Mouse (Mus musculus) lung, embryonic 14.5 days (tissue): ENCODE data around the gene Defb47. TPM values are rescaled to one million over a fixed set of nuclear protein-coding genes. Genes with fewer than 3 reads are reported as not detected.
A peak's percentile ranks its signal among the peaks of the same experiment; 100 is the strongest.

Source experiments
- ATAC-seq: fragments of 200-750 bp; cut with Nextera tagmentation; 2 replicates; pipeline ENCODE4 v1.8.0; 2017; ENCODE audit warnings: mild to moderate bottlenecking, moderate TSS enrichment, moderate library complexity; ENCODE audit not compliant: insufficient read depth
- DNase-seq: peaks from one replicate; pipeline ENCODE4 v3.0.0-alpha.2; 2015
- H3K27ac ChIP-seq: fragments of 300-500 bp; sonication (generic); 2 replicates; pipeline ENCODE4 v1.5.1; 2014; ENCODE audit warnings: low read depth, mild to moderate bottlenecking, moderate library complexity
- H3K27me3 ChIP-seq: fragments of 300-500 bp; sonication (generic); 2 replicates; pipeline ENCODE4 v1.6.1; 2014; ENCODE audit warnings: low read length, control low read depth; ENCODE audit not compliant: insufficient read depth
- H3K36me3 ChIP-seq: fragments of 300-500 bp; sonication (generic); 2 replicates; pipeline ENCODE4 v1.6.1; 2014; ENCODE audit warnings: control low read depth; ENCODE audit not compliant: insufficient read depth
- H3K4me1 ChIP-seq: fragments of 300-500 bp; sonication (generic); 2 replicates; pipeline ENCODE4 v1.6.1; 2014; ENCODE audit warnings: antibody characterized with exemption, control low read depth; ENCODE audit not compliant: insufficient read depth
- H3K4me2 ChIP-seq: fragments of 300-500 bp; sonication (generic); 2 replicates; pipeline ENCODE4 v1.6.1; 2014; ENCODE audit warnings: mild to moderate bottlenecking
- H3K4me3 ChIP-seq: fragments of 300-500 bp; sonication (generic); 2 replicates; pipeline ENCODE4 v1.5.1; 2014; ENCODE audit warnings: low read depth, low read length
- H3K9ac ChIP-seq: fragments of 300-500 bp; sonication (generic); 2 replicates; pipeline ENCODE4 v1.6.1; 2014
- H3K9me3 ChIP-seq: fragments of 300-500 bp; sonication (generic); 2 replicates; pipeline ENCODE4 v1.6.1; 2016; ENCODE audit warnings: low read depth, low read length, control low read depth
- CTCF ChIP-seq: IDR thresholded peaks from 2 replicates; pipeline ENCODE4 v1.5.1; 2016; ENCODE audit warnings: antibody characterized with exemption, low read depth
- WGBS: fragments of 180-500 bp; shearing (Covaris S2); extraction: QIAGEN DNeasy Blood & Tissue Kit; methylation state at CpG from one replicate; pipeline ENCODE4 v1.1.7; 2014; 5-methylcytosine and 5-hydroxymethylcytosine counted together
- polyA plus RNA-seq: library from polyadenylated mRNA; unstranded; fragments of >200 nt; fragmentation: Nextera tagmentation; extraction: Ambion mirVana; gene quantifications from 2 replicates; pipeline ENCODE4 v1.2.1, GENCODE M21; 2014

The Defb47 gene
- not detected in 2 replicates for polyA plus RNA-seq

- no peaks in the 10 kb centered on the region for H3K27me3 ChIP-seq
- no peak within 1 kb of the TSS for H3K27ac ChIP-seq
- H3K4me1 ChIP-seq: no peaks in the 10 kb centered on the region
- H3K36me3 ChIP-seq: no peaks in the 10 kb centered on the region
- H3K9me3 ChIP-seq: no peaks in the 10 kb centered on the region
- H3K4me2 ChIP-seq: no peak within 1 kb of the TSS
- no peak for DNase-seq
- no peak within 1 kb of the TSS for H3K4me3 ChIP-seq
- TF ChIP-seq CTCF: no peak
- no peak for ATAC-seq
- H3K9ac ChIP-seq: no peak within 1 kb of the TSS
- WGBS: 85% methylated on average over 8 of the region's 8 CpGs
Measured at GRCm38 (mm10) chr14:62997777-62998176, at the start of gene Defb47. TSS of gene Defb47 (plus strand) at chr14:62998077.

GRCm38 (mm10) chr14:62956091-62956490 lies 41.8 kb upstream of the Defb47 start:
- WGBS: 85% methylated on average over 9 of the region's 9 CpGs
- no peaks in the 10 kb centered on the region for H3K9me3 ChIP-seq
- no peak for TF ChIP-seq CTCF
- no peak overlapping the region for H3K4me3 ChIP-seq
- no peak for ATAC-seq
- no peak overlapping the region for H3K4me2 ChIP-seq
- H3K36me3 ChIP-seq: peaks cover 28% of the 10 kb centered on the region; the same call in 1 of the 2 replicates
- no peaks in the 10 kb centered on the region for H3K27me3 ChIP-seq
- no peak overlapping the region for H3K9ac ChIP-seq
- H3K4me1 ChIP-seq: no peaks in the 10 kb centered on the region
- no peak for DNase-seq
- H3K27ac ChIP-seq: no peak overlapping the region

GRCm38 (mm10) chr14:62963632-62964031 lies 34.2 kb upstream of the Defb47 start:
- 84% methylated on average over 4 of the region's 4 CpGs for WGBS
- ATAC-seq (no peak), DNase-seq (no peak)
- no peak for TF ChIP-seq CTCF
- peaks cover 2% of the 10 kb centered on the region; the same call in 1 of the 2 replicates for H3K36me3 ChIP-seq
- no peaks in the 10 kb centered on the region for H3K9me3 ChIP-seq
- no peaks in the 10 kb centered on the region for H3K27me3 ChIP-seq
- H3K9ac ChIP-seq: no peak overlapping the region
- no peak overlapping the region for H3K27ac ChIP-seq
- no peak overlapping the region for H3K4me2 ChIP-seq
- H3K4me1 ChIP-seq: no peaks in the 10 kb centered on the region
- H3K4me3 ChIP-seq: no peak overlapping the region

GRCm38 (mm10) chr14:62965342-62965741 lies 32.5 kb upstream of the Defb47 start:
- WGBS: 70% methylated on average over 5 of the region's 5 CpGs
- Histone ChIP-seq H3K4me3 (peak overlapping the region; percentile 20; the same call in 1 of the 2 replicates), H3K36me3 (no peaks in the 10 kb centered on the region), H3K27me3 (no peaks in the 10 kb centered on the region), H3K4me1 (no peaks in the 10 kb centered on the region), H3K27ac (no peak overlapping the region), H3K4me2 (peak overlapping the region; percentile 54; the same call in 1 of the 2 replicates), H3K9ac (no peak overlapping the region; the same call in 1 of the 2 replicates), H3K9me3 (no peaks in the 10 kb centered on the region)
- DNase-seq (peak; percentile 7), ATAC-seq (no peak)
- TF ChIP-seq CTCF: peak; percentile 38

- Histone ChIP-seq H3K9ac (peak overlapping the region; percentile 18), H3K4me2 (peak overlapping the region; percentile 54), H3K27me3 (no peaks in the 10 kb centered on the region), H3K4me1 (no peaks in the 10 kb centered on the region), H3K4me3 (peak overlapping the region; percentile 20), H3K36me3 (no peaks in the 10 kb centered on the region), H3K27ac (no peak overlapping the region), H3K9me3 (no peaks in the 10 kb centered on the region)
- 23% methylated on average over 15 of the region's 15 CpGs for WGBS
- peak; percentile 57 for DNase-seq
- no peak for TF ChIP-seq CTCF
- no peak for ATAC-seq
Measured at GRCm38 (mm10) chr14:62965811-62966520, 31.9 kb upstream of the Defb47 start.

GRCm38 (mm10) chr14:62975046-62975445 lies 22.8 kb upstream of the Defb47 start:
- ATAC-seq: no peak
- H3K4me2 ChIP-seq: no peak overlapping the region
- 10% methylated on average over 5 of the region's 5 CpGs for WGBS

GRCm38 (mm10) chr14:62979815-62980214 lies 18.1 kb upstream of the Defb47 start:
- no peak for TF ChIP-seq CTCF
- WGBS: 64% methylated on average over 1 of the region's 1 CpGs
- no peaks in the 10 kb centered on the region for H3K4me1 ChIP-seq
- DNase-seq (no peak), ATAC-seq (no peak)
- no peak overlapping the region for H3K27ac ChIP-seq
- H3K27me3 ChIP-seq: no peaks in the 10 kb centered on the region
- no peak overlapping the region for H3K4me2 ChIP-seq
- no peak overlapping the region for H3K4me3 ChIP-seq
- H3K36me3 ChIP-seq: no peaks in the 10 kb centered on the region
- H3K9me3 ChIP-seq: no peaks in the 10 kb centered on the region
- no peak overlapping the region for H3K9ac ChIP-seq

More at GRCm38 (mm10) chr14:62975046-62975445, 22.8 kb upstream of the Defb47 start:
- Histone ChIP-seq H3K27me3 (no peaks in the 10 kb centered on the region), H3K4me1 (no peaks in the 10 kb centered on the region), H3K9me3 (no peaks in the 10 kb centered on the region), H3K9ac (no peak overlapping the region), H3K4me3 (no peak overlapping the region), H3K36me3 (no peaks in the 10 kb centered on the region), H3K27ac (no peak overlapping the region)
- peak; percentile 81 for DNase-seq
- peak; percentile 70 for TF ChIP-seq CTCF
